Mouse (Mus musculus) lung, postnatal 0 days (tissue): Measurements from ENCODE around the gene Rph3a. TPM values are rescaled to one million over a fixed set of nuclear protein-coding genes. Genes with fewer than 3 reads are reported as not detected.

Source experiments
- ATAC-seq: fragments of 200-750 bp; cut with Nextera tagmentation; 2 replicates; pipeline ENCODE4 v1.8.0; 2017; ENCODE audit warnings: moderate library complexity
- DNase-seq: peaks from one replicate; pipeline ENCODE4 v3.0.0-alpha.2; 2016; ENCODE audit warnings: low spot score
- H3K27ac ChIP-seq: fragments of 300-500 bp; sonication (generic); 2 replicates; pipeline ENCODE4 v1.5.1; 2014; ENCODE audit warnings: antibody characterized with exemption, mild to moderate bottlenecking, low read length, mixed read lengths
- H3K27me3 ChIP-seq: fragments of 300-500 bp; sonication (generic); replicated peaks from 2 replicates; pipeline ENCODE4 v1.6.1; 2014; ENCODE audit warnings: low read length, mixed read lengths; ENCODE audit not compliant: insufficient read depth
- H3K36me3 ChIP-seq: fragments of 300-500 bp; sonication (generic); 2 replicates; pipeline ENCODE4 v1.6.1; 2014; ENCODE audit warnings: low read length, mixed read lengths; ENCODE audit not compliant: insufficient read depth
- H3K4me1 ChIP-seq: fragments of 300-500 bp; sonication (generic); 2 replicates; pipeline ENCODE4 v1.6.1; 2014; ENCODE audit warnings: antibody characterized with exemption, low read depth, low read length, mixed read lengths; ENCODE audit not compliant: insufficient read depth
- H3K4me2 ChIP-seq: fragments of 300-500 bp; sonication (generic); replicated peaks from 2 replicates; pipeline ENCODE4 v1.6.1; 2014; ENCODE audit warnings: low read depth, mild to moderate bottlenecking, low read length, moderate library complexity, mixed read lengths
- H3K4me3 ChIP-seq: fragments of 300-500 bp; sonication (generic); 2 replicates; pipeline ENCODE4 v1.5.1; 2014; ENCODE audit warnings: low read depth, low read length
- H3K9ac ChIP-seq: fragments of 300-500 bp; sonication (generic); replicated peaks from 2 replicates; pipeline ENCODE4 v1.6.1; 2014; ENCODE audit warnings: low read depth, mild to moderate bottlenecking
- H3K9me3 ChIP-seq: fragments of 300-500 bp; sonication (generic); 2 replicates; pipeline ENCODE4 v1.6.1; 2016; ENCODE audit warnings: low read length, mixed read lengths
- CTCF ChIP-seq: IDR thresholded peaks from 2 replicates; pipeline ENCODE4 v1.5.1; 2016; ENCODE audit warnings: antibody characterized with exemption, mild to moderate bottlenecking
- EP300 ChIP-seq: IDR thresholded peaks from 2 replicates; pipeline ENCODE4 v1.6.1; 2016; ENCODE audit warnings: antibody characterized with exemption, mild to moderate bottlenecking, control low read depth
- WGBS: fragments of 180-500 bp; shearing (Covaris S2); extraction: QIAGEN DNeasy Blood & Tissue Kit; methylation state at CpG from one replicate; pipeline ENCODE4 v1.1.7; 2014; 5-methylcytosine and 5-hydroxymethylcytosine counted together
- polyA plus RNA-seq: library from polyadenylated mRNA; unstranded; fragments of >200 nt; fragmentation: Nextera tagmentation; extraction: Ambion mirVana; gene quantifications from 2 replicates; pipeline ENCODE4 v1.2.1, GENCODE M21; 2015

Gene Rph3a
- polyA plus RNA-seq, 1 experiment from 2014 or later, result not detected

DNA sequence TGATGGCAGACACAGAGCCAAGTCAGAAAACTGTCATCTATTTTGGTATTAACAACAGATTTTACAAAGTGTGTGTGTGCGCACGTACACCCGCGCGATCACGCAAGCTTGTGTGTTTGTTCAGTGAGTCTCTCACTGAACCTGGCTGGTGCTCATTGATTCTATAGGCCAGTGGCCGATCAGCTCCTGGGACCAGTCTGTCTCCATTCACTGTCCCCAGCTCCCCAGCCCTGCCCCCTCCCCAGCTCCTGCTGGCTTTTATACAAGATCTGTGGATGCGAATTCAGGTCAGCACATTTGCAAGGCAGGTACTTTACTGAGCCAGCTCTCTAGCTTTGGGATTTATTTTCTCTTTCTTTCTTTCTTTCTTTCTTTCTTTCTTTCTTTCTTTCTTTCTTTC, 41.1 kb downstream of the Rph3a start:
- Histone ChIP-seq H3K27ac (no peak overlapping the region), H3K4me1 (no peaks in the 10 kb centered on the region), H3K4me2 (no peak overlapping the region), H3K4me3 (no peak overlapping the region), H3K36me3 (no peaks in the 10 kb centered on the region), H3K27me3 (no peaks in the 10 kb centered on the region), H3K9me3 (no peaks in the 10 kb centered on the region), H3K9ac (no peak overlapping the region)
- TF ChIP-seq EP300 (no peak), CTCF (no peak)
- ATAC-seq, result no peak
- WGBS, result 86% methylated on average over 8 of the region's 8 CpGs
- no peak for DNase-seq

DNA sequence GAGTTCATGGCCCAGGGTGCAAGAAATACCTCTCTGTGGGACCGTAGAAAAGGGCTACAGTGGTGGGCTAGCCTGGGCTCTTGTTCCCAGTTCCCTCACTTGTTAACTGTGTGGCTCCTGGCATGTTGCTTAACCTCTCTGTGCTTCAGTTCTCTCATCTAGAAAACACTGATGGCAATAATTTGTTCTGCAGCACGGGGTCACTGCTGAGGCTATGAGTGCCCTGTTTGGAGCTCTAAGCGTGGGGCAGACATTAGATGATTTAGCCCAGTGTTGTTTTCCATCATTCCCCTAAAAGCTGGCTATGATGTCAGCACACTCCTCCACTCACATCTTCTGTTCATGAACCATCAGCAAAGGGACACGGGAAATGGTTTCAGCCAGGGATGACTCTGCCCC, 41.8 kb downstream of the Rph3a start:
- no peak for ATAC-seq
- H3K4me1 ChIP-seq, result no peaks in the 10 kb centered on the region
- DNase-seq, result no peak
- H3K4me2 ChIP-seq, result no peak overlapping the region
- no peak overlapping the region for H3K4me3 ChIP-seq
- no peak overlapping the region for H3K27ac ChIP-seq
- no peaks in the 10 kb centered on the region for H3K9me3 ChIP-seq
- TF ChIP-seq EP300 (no peak), CTCF (no peak)
- no peak overlapping the region for H3K9ac ChIP-seq
- H3K36me3 ChIP-seq, result no peaks in the 10 kb centered on the region
- WGBS, result 62% methylated on average over 4 of the region's 4 CpGs
- H3K27me3 ChIP-seq, result no peaks in the 10 kb centered on the region

GRCm38 (mm10) chr5:120967355-120968133, 42.3 kb downstream of the Rph3a start:
- DNase-seq (no peak), ATAC-seq (no peak)
- no peak overlapping the region for H3K4me3 ChIP-seq
- H3K4me2 ChIP-seq, result no peak overlapping the region
- H3K27ac ChIP-seq, result no peak overlapping the region
- H3K9ac ChIP-seq, result no peak overlapping the region
- H3K4me1 ChIP-seq, result no peaks in the 10 kb centered on the region
- H3K9me3 ChIP-seq, result no peaks in the 10 kb centered on the region
- WGBS, result 64% methylated on average over 13 of the region's 13 CpGs
- H3K36me3 ChIP-seq, result no peaks in the 10 kb centered on the region
- TF ChIP-seq EP300, result no peak
- TF ChIP-seq CTCF, result no peak
- no peaks in the 10 kb centered on the region for H3K27me3 ChIP-seq

DNA sequence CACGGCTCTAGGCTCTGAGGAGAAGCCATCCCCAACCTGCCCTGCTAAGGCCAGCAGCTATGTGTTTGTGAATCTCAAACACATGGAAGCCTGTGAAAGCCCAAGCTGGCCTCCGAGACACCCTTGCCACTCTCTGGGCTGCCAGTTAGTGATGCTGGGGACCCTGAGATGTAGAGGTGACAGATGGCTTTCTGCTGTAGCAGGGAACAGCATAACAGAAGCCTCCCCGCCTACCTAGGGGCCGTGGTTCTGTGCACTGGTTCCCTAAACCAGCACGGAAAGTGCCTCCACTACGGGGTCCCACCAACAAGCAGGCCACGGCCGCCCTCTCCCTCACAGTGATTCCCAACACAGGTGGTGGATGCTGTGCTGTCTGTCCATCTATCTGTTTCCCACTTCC, 43.0 kb downstream of the Rph3a start:
- TF ChIP-seq CTCF, result no peak
- no peak for TF ChIP-seq EP300
- H3K27me3 ChIP-seq, result no peaks in the 10 kb centered on the region
- ATAC-seq, result no peak
- no peaks in the 10 kb centered on the region for H3K9me3 ChIP-seq
- no peak overlapping the region for H3K4me2 ChIP-seq
- no peak overlapping the region for H3K9ac ChIP-seq
- H3K36me3 ChIP-seq, result no peaks in the 10 kb centered on the region
- 74% methylated on average over 8 of the region's 8 CpGs for WGBS
- H3K4me3 ChIP-seq, result no peak overlapping the region
- no peak overlapping the region for H3K27ac ChIP-seq
- no peak for DNase-seq
- no peaks in the 10 kb centered on the region for H3K4me1 ChIP-seq

- H3K4me3 ChIP-seq, result no peak overlapping the region
- DNase-seq, result no peak
- H3K9ac ChIP-seq, result no peak overlapping the region
- no peaks in the 10 kb centered on the region for H3K36me3 ChIP-seq
- H3K27me3 ChIP-seq, result no peaks in the 10 kb centered on the region
- ATAC-seq, result no peak
- TF ChIP-seq CTCF (no peak), EP300 (no peak)
- WGBS, result 86% methylated on average over 4 of the region's 4 CpGs
- no peaks in the 10 kb centered on the region for H3K4me1 ChIP-seq
- no peak overlapping the region for H3K27ac ChIP-seq
- H3K9me3 ChIP-seq, result no peaks in the 10 kb centered on the region
- no peak overlapping the region for H3K4me2 ChIP-seq
Measured at GRCm38 (mm10) chr5:120966156-120966555, 43.7 kb downstream of the Rph3a start.

GRCm38 (mm10) chr5:120961004-120961403, 48.9 kb downstream of the Rph3a start:
- Histone ChIP-seq H3K4me2 (no peak overlapping the region), H3K9me3 (no peaks in the 10 kb centered on the region), H3K36me3 (no peaks in the 10 kb centered on the region), H3K9ac (no peak overlapping the region), H3K27ac (no peak overlapping the region), H3K4me3 (no peak overlapping the region), H3K4me1 (no peaks in the 10 kb centered on the region), H3K27me3 (no peaks in the 10 kb centered on the region)
- ATAC-seq, result no peak
- no peak for DNase-seq
- TF ChIP-seq EP300 (no peak), CTCF (no peak)
- 56% methylated on average over 4 of the region's 4 CpGs for WGBS
